Mouse (Mus musculus): ENCODE data around the gene Tcf7l1. TPM values are rescaled to one million over a fixed set of nuclear protein-coding genes. Genes with fewer than 3 reads are reported as not detected.

Gene Tcf7l1
- total and polyA plus RNA-seq, 2 experiments from 2014 or later, result 1.3 to 9.2 TPM

DNA sequence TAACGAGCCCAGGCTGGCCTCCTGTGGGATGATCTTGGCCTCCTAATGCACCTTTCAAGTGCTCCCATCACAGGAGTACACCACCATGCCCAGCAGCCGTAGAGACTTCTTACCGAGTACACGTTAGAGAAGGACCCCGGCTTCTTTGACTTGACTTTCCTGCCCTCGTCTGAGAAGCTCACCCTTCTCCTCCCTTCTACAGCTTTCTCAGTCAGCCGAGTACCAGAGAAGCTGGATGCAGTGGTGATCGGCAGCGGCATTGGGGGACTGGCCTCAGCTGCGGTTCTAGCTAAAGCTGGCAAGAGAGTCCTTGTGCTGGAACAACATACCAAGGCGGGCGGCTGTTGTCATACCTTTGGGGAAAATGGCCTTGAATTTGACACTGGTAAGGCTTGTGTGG is 188.3 kb downstream of the Tcf7l1 start:
- H3K4me2 ChIP-seq (ENCODE audit: low read depth, low read length), result no peak overlapping the region
- no peaks in the 10 kb centered on the region for H3K27me3 ChIP-seq (ENCODE audit: control insufficient read depth, insufficient read depth, low read length)
- no peaks in the 10 kb centered on the region for H3K9me3 ChIP-seq (replicated peaks; ENCODE audit: control insufficient read depth, low read length)
- peaks cover 19% of the 10 kb centered on the region for H3K4me1 ChIP-seq (ENCODE audit: control insufficient read depth, insufficient read depth)
- ATAC-seq (ENCODE audit: insufficient read depth, low read depth), result no peak
- 86% methylated on average over 12 of the region's 12 CpGs for WGBS
- no peak overlapping the region for H3K4me3 ChIP-seq (ENCODE audit: low read depth, low read length)
- no peak for TF ChIP-seq CTCF (IDR thresholded peaks at IDR 0.05; ENCODE audit: low read depth)
- TF ChIP-seq EP300 (IDR thresholded peaks at IDR 0.05; ENCODE audit: low read depth), result no peak
- peaks cover 32% of the 10 kb centered on the region for H3K36me3 ChIP-seq (replicated peaks; ENCODE audit: control insufficient read depth, insufficient read depth, low read length)
- no peak for DNase-seq (ENCODE audit: low spot score)
- H3K27ac ChIP-seq (ENCODE audit: low read depth), result no peak overlapping the region
- H3K9ac ChIP-seq (replicated peaks; ENCODE audit: low read depth, low read length), result no peak overlapping the region

DNA sequence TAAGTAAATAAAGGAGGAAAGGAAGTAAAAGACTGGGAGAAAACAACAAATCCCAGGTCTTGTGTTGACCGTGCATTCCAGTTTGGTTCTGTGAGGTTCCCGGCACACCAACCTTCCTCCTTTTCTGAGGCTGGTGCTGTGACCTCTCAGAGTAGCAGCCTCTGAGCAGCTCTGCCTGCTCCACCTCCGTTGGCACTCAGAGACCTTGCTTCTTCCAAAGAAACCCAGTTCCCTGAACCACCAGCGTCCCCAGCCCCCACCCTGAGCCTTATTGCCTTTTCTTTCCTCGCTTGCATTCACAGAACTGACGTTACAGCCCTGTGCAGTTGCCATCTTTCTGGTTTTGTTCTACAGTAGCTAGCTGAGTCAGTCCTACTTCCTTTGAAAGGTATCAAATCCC is 188.8 kb downstream of the Tcf7l1 start:
- Histone ChIP-seq H3K27me3 (ENCODE audit: control insufficient read depth, insufficient read depth, low read length) (no peaks in the 10 kb centered on the region), H3K36me3 (replicated peaks; ENCODE audit: control insufficient read depth, insufficient read depth, low read length) (peaks cover 27% of the 10 kb centered on the region), H3K27ac (ENCODE audit: low read depth) (no peak overlapping the region), H3K4me3 (ENCODE audit: low read depth, low read length) (no peak overlapping the region), H3K4me1 (ENCODE audit: control insufficient read depth, insufficient read depth) (peaks cover 19% of the 10 kb centered on the region), H3K4me2 (ENCODE audit: low read depth, low read length) (no peak overlapping the region), H3K9me3 (replicated peaks; ENCODE audit: control insufficient read depth, low read length) (no peaks in the 10 kb centered on the region), H3K9ac (replicated peaks; ENCODE audit: low read depth, low read length) (no peak overlapping the region)
- 75% methylated on average over 6 of the region's 6 CpGs for WGBS
- TF ChIP-seq CTCF (IDR thresholded peaks at IDR 0.05; ENCODE audit: low read depth), result no peak
- no peak for TF ChIP-seq EP300 (IDR thresholded peaks at IDR 0.05; ENCODE audit: low read depth)
- no peak for ATAC-seq (ENCODE audit: insufficient read depth, low read depth)
- no peak for DNase-seq (ENCODE audit: low spot score)

DNA sequence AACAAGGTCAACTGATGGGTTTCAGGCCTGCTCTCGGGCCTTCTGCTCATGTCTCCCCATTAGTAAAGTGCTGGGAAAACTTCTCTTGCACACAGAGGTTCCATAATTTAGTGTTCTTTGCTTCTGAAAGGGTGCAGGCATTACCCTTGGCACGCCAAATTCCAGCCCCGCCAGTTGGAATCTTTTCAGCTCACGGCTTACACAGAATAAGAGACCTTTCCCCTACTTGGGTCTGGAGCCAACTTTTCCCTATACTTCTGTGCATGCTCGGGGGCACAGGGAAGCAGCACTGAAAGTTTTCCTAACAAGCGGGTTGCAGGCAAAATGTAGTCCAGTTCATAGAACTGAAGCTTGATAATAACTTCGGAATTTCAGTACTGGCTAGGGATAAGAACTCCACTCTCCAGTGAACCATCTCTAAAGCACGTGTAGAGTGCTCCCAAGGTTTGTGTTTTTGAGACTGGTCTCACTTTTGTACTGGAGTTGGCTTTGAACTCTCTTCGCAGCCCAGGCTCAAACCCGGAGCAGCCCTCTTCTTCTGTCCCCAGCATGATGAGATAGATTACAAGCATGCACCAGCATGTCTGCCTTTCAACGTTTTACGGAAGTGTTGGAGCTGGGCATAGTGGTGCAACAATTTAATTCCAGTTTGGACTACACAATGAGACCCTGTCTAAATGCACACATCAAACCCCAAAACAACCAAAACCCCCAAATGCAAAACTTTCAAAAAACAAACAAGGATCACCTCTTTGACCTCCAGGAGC is 190.1 kb downstream of the Tcf7l1 start:
- no peaks in the 10 kb centered on the region for H3K27me3 ChIP-seq (ENCODE audit: control insufficient read depth, insufficient read depth, low read length)
- WGBS, result 26% methylated on average over 12 of the region's 12 CpGs
- H3K9me3 ChIP-seq (replicated peaks; ENCODE audit: control insufficient read depth, low read length), result no peaks in the 10 kb centered on the region
- DNase-seq (ENCODE audit: low spot score) (peak; percentile 61), ATAC-seq (ENCODE audit: insufficient read depth, low read depth) (peak; percentile 72)
- peak overlapping the region; percentile 63 for H3K9ac ChIP-seq (replicated peaks; ENCODE audit: low read depth, low read length)
- peaks cover 19% of the 10 kb centered on the region for H3K4me1 ChIP-seq (ENCODE audit: control insufficient read depth, insufficient read depth)
- H3K27ac ChIP-seq (ENCODE audit: low read depth), result peak overlapping the region; percentile 96
- H3K4me3 ChIP-seq (ENCODE audit: low read depth, low read length), result peak overlapping the region; percentile 62
- peak overlapping the region; percentile 77 for H3K4me2 ChIP-seq (ENCODE audit: low read depth, low read length)
- H3K36me3 ChIP-seq (replicated peaks; ENCODE audit: control insufficient read depth, insufficient read depth, low read length), result peaks cover 19% of the 10 kb centered on the region
- TF ChIP-seq CTCF (IDR thresholded peaks at IDR 0.05; ENCODE audit: low read depth) (no peak), EP300 (IDR thresholded peaks at IDR 0.05; ENCODE audit: low read depth) (peak; percentile 17; the same call in 1 of the 2 replicates)

GRCm38 (mm10) chr6:72597956-72598753 is 190.9 kb downstream of the Tcf7l1 start, which contains the start of the genes Elmod3 and Retsat:
TSS of gene Elmod3 (minus strand) at chr6:72598413.
TSS of gene Retsat (plus strand) at chr6:72598475.
- Histone ChIP-seq H3K27ac (ENCODE audit: low read depth) (peak within 1 kb of the TSS; percentile 96), H3K4me1 (ENCODE audit: control insufficient read depth, insufficient read depth) (peaks cover 19% of the 10 kb centered on the region), H3K36me3 (replicated peaks; ENCODE audit: control insufficient read depth, insufficient read depth, low read length) (peaks cover 11% of the 10 kb centered on the region; the same call in 1 of the 2 replicates), H3K4me2 (ENCODE audit: low read depth, low read length) (peak within 1 kb of the TSS; percentile 77), H3K4me3 (ENCODE audit: low read depth, low read length) (peak within 1 kb of the TSS; percentile 62), H3K9me3 (replicated peaks; ENCODE audit: control insufficient read depth, low read length) (no peaks in the 10 kb centered on the region), H3K9ac (replicated peaks; ENCODE audit: low read depth, low read length) (peak within 1 kb of the TSS; percentile 63), H3K27me3 (ENCODE audit: control insufficient read depth, insufficient read depth, low read length) (no peaks in the 10 kb centered on the region)
- ATAC-seq (ENCODE audit: insufficient read depth, low read depth) (peak; percentile 88), DNase-seq (ENCODE audit: low spot score) (peak; percentile 99)
- under 1% methylated on average over 38 of the region's 38 CpGs for WGBS
- TF ChIP-seq EP300 (IDR thresholded peaks at IDR 0.05; ENCODE audit: low read depth), result peak; percentile 72; the same call in 1 of the 2 replicates
- no peak for TF ChIP-seq CTCF (IDR thresholded peaks at IDR 0.05; ENCODE audit: low read depth)

GRCm38 (mm10) chr6:72597083-72597874 is 191.8 kb downstream of the Tcf7l1 start:
- Histone ChIP-seq H3K4me1 (ENCODE audit: control insufficient read depth, insufficient read depth) (peaks cover 19% of the 10 kb centered on the region), H3K36me3 (replicated peaks; ENCODE audit: control insufficient read depth, insufficient read depth, low read length) (peaks cover 11% of the 10 kb centered on the region), H3K27ac (ENCODE audit: low read depth) (peak overlapping the region; percentile 49; the same call in 1 of the 2 replicates), H3K9me3 (replicated peaks; ENCODE audit: control insufficient read depth, low read length) (no peaks in the 10 kb centered on the region), H3K9ac (replicated peaks; ENCODE audit: low read depth, low read length) (peak overlapping the region; percentile 63), H3K27me3 (ENCODE audit: control insufficient read depth, insufficient read depth, low read length) (no peaks in the 10 kb centered on the region), H3K4me2 (ENCODE audit: low read depth, low read length) (peak overlapping the region; percentile 77), H3K4me3 (ENCODE audit: low read depth, low read length) (peak overlapping the region; percentile 62)
- ATAC-seq (ENCODE audit: insufficient read depth, low read depth) (no peak), DNase-seq (ENCODE audit: low spot score) (peak; percentile 30)
- TF ChIP-seq CTCF (IDR thresholded peaks at IDR 0.05; ENCODE audit: low read depth) (no peak), EP300 (IDR thresholded peaks at IDR 0.05; ENCODE audit: low read depth) (no peak)
- 44% methylated on average over 13 of the region's 13 CpGs for WGBS
